Mouse (Mus musculus) lung, embryonic 14.5 days (tissue): ENCODE data around the gene Tspan18. TPM values are rescaled to one million over a fixed set of nuclear protein-coding genes. Genes with fewer than 3 reads are reported as not detected.

ENCODE experiments used
- ATAC-seq: fragments of 200-750 bp; cut with Nextera tagmentation; 2 replicates; pipeline ENCODE4 v1.8.0; 2017; ENCODE audit warnings: mild to moderate bottlenecking, moderate TSS enrichment, moderate library complexity; ENCODE audit not compliant: insufficient read depth
- DNase-seq: peaks from one replicate; pipeline ENCODE4 v3.0.0-alpha.2; 2015
- H3K27ac ChIP-seq: fragments of 300-500 bp; sonication (generic); 2 replicates; pipeline ENCODE4 v1.5.1; 2014; ENCODE audit warnings: low read depth, mild to moderate bottlenecking, moderate library complexity
- H3K27me3 ChIP-seq: fragments of 300-500 bp; sonication (generic); 2 replicates; pipeline ENCODE4 v1.6.1; 2014; ENCODE audit warnings: low read length, control low read depth; ENCODE audit not compliant: insufficient read depth
- H3K36me3 ChIP-seq: fragments of 300-500 bp; sonication (generic); 2 replicates; pipeline ENCODE4 v1.6.1; 2014; ENCODE audit warnings: control low read depth; ENCODE audit not compliant: insufficient read depth
- H3K4me1 ChIP-seq: fragments of 300-500 bp; sonication (generic); 2 replicates; pipeline ENCODE4 v1.6.1; 2014; ENCODE audit warnings: antibody characterized with exemption, control low read depth; ENCODE audit not compliant: insufficient read depth
- H3K4me2 ChIP-seq: fragments of 300-500 bp; sonication (generic); 2 replicates; pipeline ENCODE4 v1.6.1; 2014; ENCODE audit warnings: mild to moderate bottlenecking
- H3K4me3 ChIP-seq: fragments of 300-500 bp; sonication (generic); 2 replicates; pipeline ENCODE4 v1.5.1; 2014; ENCODE audit warnings: low read depth, low read length
- H3K9ac ChIP-seq: fragments of 300-500 bp; sonication (generic); 2 replicates; pipeline ENCODE4 v1.6.1; 2014
- H3K9me3 ChIP-seq: fragments of 300-500 bp; sonication (generic); 2 replicates; pipeline ENCODE4 v1.6.1; 2016; ENCODE audit warnings: low read depth, low read length, control low read depth
- CTCF ChIP-seq: IDR thresholded peaks from 2 replicates; pipeline ENCODE4 v1.5.1; 2016; ENCODE audit warnings: antibody characterized with exemption, low read depth
- WGBS: fragments of 180-500 bp; shearing (Covaris S2); extraction: QIAGEN DNeasy Blood & Tissue Kit; methylation state at CpG from one replicate; pipeline ENCODE4 v1.1.7; 2014; 5-methylcytosine and 5-hydroxymethylcytosine counted together
- polyA plus RNA-seq: library from polyadenylated mRNA; unstranded; fragments of >200 nt; fragmentation: Nextera tagmentation; extraction: Ambion mirVana; gene quantifications from 2 replicates; pipeline ENCODE4 v1.2.1, GENCODE M21; 2014

Gene Tspan18
- polyA plus RNA-seq, 1 experiment from 2014 or later: 36.8 TPM

GRCm38 (mm10) chr2:93249058-93249457 is 85.2 kb downstream of the Tspan18 start:
- DNase-seq (no peak), ATAC-seq (no peak)
- TF ChIP-seq CTCF: no peak
- Histone ChIP-seq H3K27me3 (no peaks in the 10 kb centered on the region), H3K36me3 (no peaks in the 10 kb centered on the region), H3K4me1 (no peaks in the 10 kb centered on the region), H3K27ac (no peak overlapping the region), H3K9me3 (no peaks in the 10 kb centered on the region), H3K4me3 (no peak overlapping the region), H3K9ac (no peak overlapping the region), H3K4me2 (no peak overlapping the region)
- 78% methylated on average over 6 of the region's 6 CpGs for WGBS

GRCm38 (mm10) chr2:93244090-93244443 is 90.2 kb downstream of the Tspan18 start:
- no peak for DNase-seq
- Histone ChIP-seq H3K4me1 (no peaks in the 10 kb centered on the region), H3K4me2 (no peak overlapping the region), H3K27ac (no peak overlapping the region), H3K9me3 (no peaks in the 10 kb centered on the region), H3K36me3 (no peaks in the 10 kb centered on the region), H3K9ac (no peak overlapping the region), H3K27me3 (no peaks in the 10 kb centered on the region), H3K4me3 (no peak overlapping the region)
- WGBS: 74% methylated on average over 8 of the region's 8 CpGs
- no peak for TF ChIP-seq CTCF
- ATAC-seq: no peak

GRCm38 (mm10) chr2:93243439-93244089 is 90.7 kb downstream of the Tspan18 start:
- no peak for ATAC-seq
- no peak for TF ChIP-seq CTCF

GRCm38 (mm10) chr2:93242166-93242565 is 92.1 kb downstream of the Tspan18 start:
- Histone ChIP-seq H3K27ac (no peak overlapping the region), H3K4me2 (no peak overlapping the region), H3K36me3 (no peaks in the 10 kb centered on the region), H3K27me3 (no peaks in the 10 kb centered on the region), H3K9me3 (no peaks in the 10 kb centered on the region), H3K4me3 (no peak overlapping the region), H3K9ac (no peak overlapping the region), H3K4me1 (no peaks in the 10 kb centered on the region)
- ATAC-seq: no peak
- TF ChIP-seq CTCF: no peak
- whole genome bisulfite sequencing: 85% methylated on average over 5 of the region's 5 CpGs
- DNase-seq: no peak

More at GRCm38 (mm10) chr2:93243439-93244089, 90.7 kb downstream of the Tspan18 start:
- H3K4me3 ChIP-seq: no peak overlapping the region
- H3K4me1 ChIP-seq: no peaks in the 10 kb centered on the region
- WGBS: 75% methylated on average over 11 of the region's 11 CpGs
- H3K4me2 ChIP-seq: no peak overlapping the region
- H3K9me3 ChIP-seq: no peaks in the 10 kb centered on the region
- DNase-seq: no peak
- H3K27ac ChIP-seq: no peak overlapping the region
- no peaks in the 10 kb centered on the region for H3K36me3 ChIP-seq
- no peaks in the 10 kb centered on the region for H3K27me3 ChIP-seq
- H3K9ac ChIP-seq: no peak overlapping the region

GRCm38 (mm10) chr2:93238864-93239263 is 95.4 kb downstream of the Tspan18 start:
- Histone ChIP-seq H3K9ac (no peak overlapping the region), H3K9me3 (no peaks in the 10 kb centered on the region), H3K4me2 (no peak overlapping the region), H3K27ac (no peak overlapping the region), H3K4me1 (no peaks in the 10 kb centered on the region), H3K36me3 (no peaks in the 10 kb centered on the region), H3K27me3 (no peaks in the 10 kb centered on the region), H3K4me3 (no peak overlapping the region)
- WGBS: 76% methylated on average over 6 of the region's 6 CpGs
- ATAC-seq (no peak), DNase-seq (no peak)
- no peak for TF ChIP-seq CTCF

GRCm38 (mm10) chr2:93237055-93237454 is 97.2 kb downstream of the Tspan18 start:
- Histone ChIP-seq H3K36me3 (no peaks in the 10 kb centered on the region), H3K4me2 (no peak overlapping the region), H3K4me1 (no peaks in the 10 kb centered on the region), H3K9ac (no peak overlapping the region), H3K9me3 (no peaks in the 10 kb centered on the region), H3K27me3 (no peaks in the 10 kb centered on the region), H3K27ac (no peak overlapping the region), H3K4me3 (no peak overlapping the region)
- ATAC-seq: no peak
- TF ChIP-seq CTCF: no peak
- 46% methylated on average over 1 of the region's 1 CpGs for WGBS
- no peak for DNase-seq

GRCm38 (mm10) chr2:93232141-93232540 is 102.2 kb downstream of the Tspan18 start:
- H3K9ac ChIP-seq: no peak overlapping the region
- no peak overlapping the region for H3K4me2 ChIP-seq
- no peak overlapping the region for H3K4me3 ChIP-seq
- no peaks in the 10 kb centered on the region for H3K36me3 ChIP-seq
- ATAC-seq (no peak), DNase-seq (no peak)
- no peaks in the 10 kb centered on the region for H3K9me3 ChIP-seq
- H3K4me1 ChIP-seq: peaks cover 6% of the 10 kb centered on the region; the same call in 1 of the 2 replicates
- H3K27me3 ChIP-seq: no peaks in the 10 kb centered on the region
- TF ChIP-seq CTCF: no peak
- WGBS: 65% methylated on average over 1 of the region's 1 CpGs
- no peak overlapping the region for H3K27ac ChIP-seq
